Mouse (Mus musculus): ENCODE measurements around the gene Stac.

Stac gene

GRCm38 (mm10) chr9:111689680-111690483, at the start of gene Stac:
Gene Stac (minus strand): TSS chr9:111690348.
- peak in 1 of 2 experiments; percentile 20 for DNase-seq (ENCODE audit: low spot score in 2 of 2)

- DNase-seq (ENCODE audit: low spot score in 2 of 2): peak in 1 of 2 experiments; percentile 30
Measured at GRCm38 (mm10) chr9:111739431-111740245, 49.5 kb upstream of the Stac start.

GRCm38 (mm10) chr9:111739026-111739425, 48.9 kb upstream of the Stac start:
- peak in 1 of 2 experiments; percentile 55 for DNase-seq (ENCODE audit: low spot score in 2 of 2)

- peak in 1 of 2 experiments; percentile 42 for DNase-seq (ENCODE audit: low spot score in 2 of 2)
Measured at GRCm38 (mm10) chr9:111737796-111738195, 47.6 kb upstream of the Stac start.

GRCm38 (mm10) chr9:111735931-111736330, 45.8 kb upstream of the Stac start:
- DNase-seq (ENCODE audit: low spot score in 2 of 2): peak in 1 of 2 experiments; percentile 8

- DNase-seq (ENCODE audit: low spot score in 2 of 2): no peak
Measured at GRCm38 (mm10) chr9:111731939-111732670, 42.0 kb upstream of the Stac start.

- DNase-seq (ENCODE audit: low spot score in 2 of 2): no peak
Measured at GRCm38 (mm10) chr9:111724981-111725593, 34.9 kb upstream of the Stac start.

- DNase-seq (ENCODE audit: low spot score in 2 of 2): no peak
Measured at GRCm38 (mm10) chr9:111714457-111714856, 24.3 kb upstream of the Stac start.

GRCm38 (mm10) chr9:111700101-111700500, 10.0 kb upstream of the Stac start:
- no peak for DNase-seq (ENCODE audit: low spot score in 2 of 2)

GRCm38 (mm10) chr9:111690484-111690855, 322 bp upstream of the Stac start:
- DNase-seq (ENCODE audit: low spot score in 2 of 2): no peak

- DNase-seq (ENCODE audit: low spot score in 2 of 2): no peak
Measured at GRCm38 (mm10) chr9:111689146-111689545, 1.0 kb downstream of the Stac start.

GRCm38 (mm10) chr9:111684170-111684569, 6.0 kb downstream of the Stac start:
- no peak for DNase-seq (ENCODE audit: low spot score in 2 of 2)

- DNase-seq (ENCODE audit: low spot score in 2 of 2): no peak
Measured at GRCm38 (mm10) chr9:111679516-111679915, 10.6 kb downstream of the Stac start.

- DNase-seq (ENCODE audit: low spot score in 2 of 2): no peak
Measured at GRCm38 (mm10) chr9:111669816-111670215, 20.3 kb downstream of the Stac start.

- DNase-seq (ENCODE audit: low spot score in 2 of 2): no peak
Measured at GRCm38 (mm10) chr9:111655066-111655465, 35.1 kb downstream of the Stac start.

- DNase-seq (ENCODE audit: low spot score in 2 of 2): no peak
Measured at GRCm38 (mm10) chr9:111644228-111644627, 45.9 kb downstream of the Stac start.

GRCm38 (mm10) chr9:111643369-111643768, 46.8 kb downstream of the Stac start:
- no peak for DNase-seq (ENCODE audit: low spot score in 2 of 2)

GRCm38 (mm10) chr9:111637641-111638040, 52.5 kb downstream of the Stac start:
- DNase-seq (ENCODE audit: low spot score in 2 of 2): no peak

- DNase-seq (ENCODE audit: low spot score in 2 of 2): no peak
Measured at GRCm38 (mm10) chr9:111632833-111633232, 57.3 kb downstream of the Stac start.

GRCm38 (mm10) chr9:111621191-111621590, 69.0 kb downstream of the Stac start:
- DNase-seq (ENCODE audit: low spot score in 2 of 2): no peak

GRCm38 (mm10) chr9:111611341-111611740, 78.8 kb downstream of the Stac start:
- no peak for DNase-seq (ENCODE audit: low spot score in 2 of 2)

GRCm38 (mm10) chr9:111608762-111609161, 81.4 kb downstream of the Stac start:
- no peak for DNase-seq (ENCODE audit: low spot score in 2 of 2)
